Mouse (Mus musculus): Measurements from ENCODE around the gene Gm13696.
"Not testable (repeated sequence)": the region's sequence is repeated elsewhere in the genome, so short reads cannot be mapped to it uniquely, and the experiment has no call there.

The Gm13696 gene

DNA sequence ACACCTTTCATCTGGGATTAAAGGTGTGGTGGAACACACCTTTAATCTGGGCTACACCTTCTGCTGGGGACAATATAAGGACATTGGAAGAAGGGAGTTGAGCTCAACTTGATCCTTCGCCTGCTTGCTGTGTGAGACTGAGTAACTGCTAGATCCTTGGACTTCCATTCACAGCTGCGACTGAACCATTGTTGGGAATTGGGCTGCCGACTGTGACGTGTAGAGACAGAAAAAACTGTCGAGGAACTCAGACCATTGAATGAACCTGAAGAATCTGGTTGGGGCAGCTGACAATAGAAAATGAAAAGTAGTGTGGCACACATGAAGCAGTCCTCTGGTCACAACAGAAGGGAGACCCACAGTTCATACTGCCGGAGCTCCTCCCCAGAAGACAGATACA, at the start of gene Gm13696:
Gene Gm13696, plus strand, starts transcription at position 301 of the 400 bp plus-strand sequence.
- not testable (repeated sequence) for DNase-seq (ENCODE audit: low spot score in 2 of 2)

DNA sequence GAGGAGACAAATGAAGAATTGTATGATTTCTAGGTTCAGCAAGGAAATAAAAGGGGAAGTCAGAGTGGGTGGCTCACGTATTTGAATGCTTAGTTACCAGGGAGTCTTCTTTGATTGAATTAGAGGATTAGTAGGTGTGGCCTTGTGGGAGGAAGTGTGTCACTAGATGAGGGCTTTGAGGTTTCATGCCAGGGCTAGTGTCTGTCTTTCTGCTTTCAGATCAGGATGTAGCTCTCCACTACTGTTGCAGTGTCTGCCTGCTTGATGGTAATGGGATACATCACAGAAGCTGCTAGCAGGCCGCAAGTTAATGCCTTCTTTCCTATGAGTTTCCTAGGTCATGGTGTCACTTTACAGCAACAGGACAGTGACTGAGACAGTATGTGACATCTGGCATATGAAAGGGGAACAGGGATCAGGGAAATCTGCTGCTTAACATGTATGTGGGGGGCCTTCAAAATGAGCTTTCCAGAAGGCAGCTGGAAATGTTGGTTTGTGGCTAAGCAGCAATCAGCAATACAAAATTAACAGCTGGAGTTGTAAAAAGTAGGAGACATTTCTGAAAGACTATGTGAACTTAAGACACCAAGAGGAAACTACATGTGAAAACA, 43.3 kb upstream of the Gm13696 start:
- no peak for DNase-seq (ENCODE audit: low spot score in 2 of 2)

DNA sequence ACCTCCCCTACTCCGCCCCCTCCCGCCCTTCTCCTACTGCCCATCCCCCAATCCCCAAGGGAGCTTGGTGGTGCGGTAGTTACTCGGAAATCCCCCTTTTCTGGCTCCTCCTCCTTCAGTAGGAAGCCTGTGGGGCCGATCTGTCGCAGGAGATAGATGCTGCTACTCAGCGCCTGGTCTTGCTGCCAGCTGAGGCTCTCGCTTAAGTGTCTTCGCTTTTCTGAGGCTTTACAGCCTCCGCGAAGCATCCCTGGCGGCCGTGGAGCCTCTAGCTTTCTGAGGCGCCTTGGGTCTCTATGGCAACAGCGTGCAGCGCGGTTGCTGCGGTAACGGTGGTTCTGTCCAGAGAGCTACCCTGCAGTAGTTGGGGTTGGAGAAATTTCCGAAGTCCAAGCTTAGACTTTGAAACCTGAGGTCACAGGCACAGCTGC, 32.0 kb upstream of the Gm13696 start, which contains the start of gene Zswim2:
Gene Zswim2, minus strand, starts transcription at position 298 of the 431 bp plus-strand sequence.
- peak; percentile 78 to 83 for DNase-seq (ENCODE audit: low spot score in 2 of 2)

DNA sequence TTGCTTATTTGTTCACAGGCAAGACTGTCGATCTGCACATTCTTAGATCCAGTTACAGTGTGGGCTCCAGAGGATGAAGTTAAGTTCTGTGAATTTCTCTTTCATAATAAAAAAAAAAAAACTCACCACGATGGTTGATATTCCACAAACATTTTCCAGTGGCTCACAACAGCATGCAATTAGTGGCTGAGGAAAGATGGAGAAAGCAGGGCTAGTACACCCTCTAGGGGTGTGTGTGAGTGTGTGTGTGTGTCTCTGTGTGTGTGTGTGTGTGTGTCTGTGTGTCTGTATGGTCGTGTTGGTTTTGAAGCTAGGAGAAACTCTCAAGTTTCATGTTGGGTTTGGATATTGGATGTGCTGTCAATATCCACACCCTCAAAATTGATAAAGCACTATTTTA, 31.5 kb upstream of the Gm13696 start:
- DNase-seq (ENCODE audit: low spot score in 2 of 2): no peak

DNA sequence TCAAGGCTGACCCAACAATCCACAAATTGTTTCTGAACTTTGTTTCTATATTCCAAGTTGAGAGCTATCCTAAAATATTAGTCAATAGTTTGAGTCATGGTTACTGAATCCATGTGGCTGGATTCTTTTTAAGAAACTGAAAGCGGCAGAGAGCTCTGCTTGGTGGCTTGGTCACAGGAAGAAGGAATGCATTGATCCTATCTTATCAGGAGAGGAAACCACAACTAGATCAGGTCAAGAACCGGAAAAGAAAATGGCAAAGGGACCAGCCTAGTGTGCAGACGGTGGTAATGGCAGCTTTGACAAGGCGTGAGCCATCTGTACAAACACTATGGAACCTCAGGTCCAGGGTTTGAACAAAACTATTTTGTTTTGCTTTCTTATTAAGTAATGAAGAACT, 31.1 kb upstream of the Gm13696 start:
- no peak for DNase-seq (ENCODE audit: low spot score in 2 of 2)

DNA sequence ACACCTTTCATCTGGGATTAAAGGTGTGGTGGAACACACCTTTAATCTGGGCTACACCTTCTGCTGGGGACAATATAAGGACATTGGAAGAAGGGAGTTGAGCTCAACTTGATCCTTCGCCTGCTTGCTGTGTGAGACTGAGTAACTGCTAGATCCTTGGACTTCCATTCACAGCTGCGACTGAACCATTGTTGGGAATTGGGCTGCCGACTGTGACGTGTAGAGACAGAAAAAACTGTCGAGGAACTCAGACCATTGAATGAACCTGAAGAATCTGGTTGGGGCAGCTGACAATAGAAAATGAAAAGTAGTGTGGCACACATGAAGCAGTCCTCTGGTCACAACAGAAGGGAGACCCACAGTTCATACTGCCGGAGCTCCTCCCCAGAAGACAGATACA, 17.5 kb upstream of the Gm13696 start, which contains the start of gene Gm13698:
Gene Gm13698, plus strand, starts transcription at position 301 of the 400 bp plus-strand sequence.
- not testable (repeated sequence) for DNase-seq (ENCODE audit: low spot score in 2 of 2)

DNA sequence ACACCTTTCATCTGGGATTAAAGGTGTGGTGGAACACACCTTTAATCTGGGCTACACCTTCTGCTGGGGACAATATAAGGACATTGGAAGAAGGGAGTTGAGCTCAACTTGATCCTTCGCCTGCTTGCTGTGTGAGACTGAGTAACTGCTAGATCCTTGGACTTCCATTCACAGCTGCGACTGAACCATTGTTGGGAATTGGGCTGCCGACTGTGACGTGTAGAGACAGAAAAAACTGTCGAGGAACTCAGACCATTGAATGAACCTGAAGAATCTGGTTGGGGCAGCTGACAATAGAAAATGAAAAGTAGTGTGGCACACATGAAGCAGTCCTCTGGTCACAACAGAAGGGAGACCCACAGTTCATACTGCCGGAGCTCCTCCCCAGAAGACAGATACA, 11.7 kb upstream of the Gm13696 start, which contains the start of gene Gm13693:
Gene Gm13693, plus strand, starts transcription at position 301 of the 400 bp plus-strand sequence.
- not testable (repeated sequence) for DNase-seq (ENCODE audit: low spot score in 2 of 2)

DNA sequence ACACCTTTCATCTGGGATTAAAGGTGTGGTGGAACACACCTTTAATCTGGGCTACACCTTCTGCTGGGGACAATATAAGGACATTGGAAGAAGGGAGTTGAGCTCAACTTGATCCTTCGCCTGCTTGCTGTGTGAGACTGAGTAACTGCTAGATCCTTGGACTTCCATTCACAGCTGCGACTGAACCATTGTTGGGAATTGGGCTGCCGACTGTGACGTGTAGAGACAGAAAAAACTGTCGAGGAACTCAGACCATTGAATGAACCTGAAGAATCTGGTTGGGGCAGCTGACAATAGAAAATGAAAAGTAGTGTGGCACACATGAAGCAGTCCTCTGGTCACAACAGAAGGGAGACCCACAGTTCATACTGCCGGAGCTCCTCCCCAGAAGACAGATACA, 5.9 kb upstream of the Gm13696 start, which contains the start of gene Gm13695:
Gene Gm13695, plus strand, starts transcription at position 301 of the 400 bp plus-strand sequence.
- not testable (repeated sequence) for DNase-seq (ENCODE audit: low spot score in 2 of 2)

DNA sequence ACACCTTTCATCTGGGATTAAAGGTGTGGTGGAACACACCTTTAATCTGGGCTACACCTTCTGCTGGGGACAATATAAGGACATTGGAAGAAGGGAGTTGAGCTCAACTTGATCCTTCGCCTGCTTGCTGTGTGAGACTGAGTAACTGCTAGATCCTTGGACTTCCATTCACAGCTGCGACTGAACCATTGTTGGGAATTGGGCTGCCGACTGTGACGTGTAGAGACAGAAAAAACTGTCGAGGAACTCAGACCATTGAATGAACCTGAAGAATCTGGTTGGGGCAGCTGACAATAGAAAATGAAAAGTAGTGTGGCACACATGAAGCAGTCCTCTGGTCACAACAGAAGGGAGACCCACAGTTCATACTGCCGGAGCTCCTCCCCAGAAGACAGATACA, 5.7 kb downstream of the Gm13696 start, which contains the start of gene Gm13694:
Gene Gm13694, plus strand, starts transcription at position 301 of the 400 bp plus-strand sequence.
- DNase-seq (ENCODE audit: low spot score in 2 of 2): not testable (repeated sequence)

DNA sequence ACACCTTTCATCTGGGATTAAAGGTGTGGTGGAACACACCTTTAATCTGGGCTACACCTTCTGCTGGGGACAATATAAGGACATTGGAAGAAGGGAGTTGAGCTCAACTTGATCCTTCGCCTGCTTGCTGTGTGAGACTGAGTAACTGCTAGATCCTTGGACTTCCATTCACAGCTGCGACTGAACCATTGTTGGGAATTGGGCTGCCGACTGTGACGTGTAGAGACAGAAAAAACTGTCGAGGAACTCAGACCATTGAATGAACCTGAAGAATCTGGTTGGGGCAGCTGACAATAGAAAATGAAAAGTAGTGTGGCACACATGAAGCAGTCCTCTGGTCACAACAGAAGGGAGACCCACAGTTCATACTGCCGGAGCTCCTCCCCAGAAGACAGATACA, 11.5 kb downstream of the Gm13696 start, which contains the start of gene Gm13697:
Gene Gm13697, plus strand, starts transcription at position 301 of the 400 bp plus-strand sequence.
- DNase-seq (ENCODE audit: low spot score in 2 of 2): not testable (repeated sequence)

DNA sequence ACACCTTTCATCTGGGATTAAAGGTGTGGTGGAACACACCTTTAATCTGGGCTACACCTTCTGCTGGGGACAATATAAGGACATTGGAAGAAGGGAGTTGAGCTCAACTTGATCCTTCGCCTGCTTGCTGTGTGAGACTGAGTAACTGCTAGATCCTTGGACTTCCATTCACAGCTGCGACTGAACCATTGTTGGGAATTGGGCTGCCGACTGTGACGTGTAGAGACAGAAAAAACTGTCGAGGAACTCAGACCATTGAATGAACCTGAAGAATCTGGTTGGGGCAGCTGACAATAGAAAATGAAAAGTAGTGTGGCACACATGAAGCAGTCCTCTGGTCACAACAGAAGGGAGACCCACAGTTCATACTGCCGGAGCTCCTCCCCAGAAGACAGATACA, 17.3 kb downstream of the Gm13696 start, which contains the start of gene Gm13691:
Gene Gm13691, plus strand, starts transcription at position 301 of the 400 bp plus-strand sequence.
- not testable (repeated sequence) for DNase-seq (ENCODE audit: low spot score in 2 of 2)

DNA sequence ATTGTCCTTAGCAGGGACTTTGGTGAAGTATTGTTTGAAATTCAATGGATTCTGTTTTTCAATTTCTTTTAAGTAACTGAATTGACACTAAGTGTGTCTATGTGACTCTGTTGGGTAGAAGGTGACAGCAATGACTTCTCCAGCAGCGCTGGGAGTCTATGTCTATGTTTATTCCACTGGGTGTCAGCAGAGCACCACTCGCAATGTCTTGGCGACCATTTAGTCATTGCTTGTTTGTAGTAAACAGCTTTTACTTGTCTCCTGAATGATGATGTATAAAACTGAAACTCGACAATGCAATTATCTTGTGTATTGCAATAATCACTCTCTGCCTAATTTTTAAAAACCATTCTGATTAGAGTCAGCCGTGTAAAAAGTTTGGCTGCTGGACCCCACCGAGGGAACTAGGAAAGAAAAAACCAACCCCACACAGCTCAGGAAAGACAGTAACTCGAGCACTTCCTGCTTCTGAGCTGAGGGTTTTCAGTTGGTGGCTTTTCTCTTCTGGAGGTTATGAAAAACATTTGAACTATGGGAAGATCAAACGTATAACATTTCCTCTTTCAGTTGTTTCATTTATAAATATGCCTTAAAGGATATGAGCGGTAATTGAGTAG, 20.8 kb downstream of the Gm13696 start:
- not testable (repeated sequence) for DNase-seq (ENCODE audit: low spot score in 2 of 2)

DNA sequence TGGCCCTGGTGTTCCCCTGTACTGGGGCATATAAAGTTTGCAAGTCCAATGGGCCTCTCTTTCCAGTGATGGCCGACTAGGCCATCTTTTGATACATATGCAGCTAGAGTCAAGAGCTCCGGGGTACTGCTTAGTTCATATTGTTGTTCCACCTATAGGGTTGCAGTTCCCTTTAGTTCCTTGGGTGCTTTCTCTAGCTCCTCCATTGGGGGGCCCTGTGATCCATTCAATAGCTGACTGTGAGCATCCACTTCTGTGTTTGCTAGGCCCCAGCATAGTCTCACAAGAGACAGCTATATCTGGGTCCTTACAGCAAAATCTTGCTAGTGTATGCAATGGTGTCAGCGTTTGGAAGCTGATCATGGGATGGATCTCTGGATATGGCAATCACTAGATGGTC, 21.6 kb downstream of the Gm13696 start:
- DNase-seq (ENCODE audit: low spot score in 2 of 2): not testable (repeated sequence)

DNA sequence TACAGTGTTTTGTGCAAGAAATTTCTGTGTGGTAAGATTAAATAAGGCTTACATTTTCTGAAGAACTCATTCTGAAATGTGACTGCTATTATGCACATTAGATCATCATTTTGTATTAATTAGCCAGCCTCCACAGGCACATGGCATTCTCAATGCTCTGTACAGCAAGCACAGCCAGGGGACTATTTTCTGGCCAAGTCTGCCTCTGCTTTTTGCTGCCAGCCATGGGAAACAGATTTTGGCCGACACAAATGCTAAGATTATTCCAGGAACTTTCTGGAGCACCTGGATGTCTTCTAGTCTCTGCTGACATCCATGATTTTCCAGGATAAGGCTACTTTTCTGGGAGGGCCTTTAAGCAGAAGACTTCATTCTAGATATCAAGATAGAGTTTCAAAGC, 36.0 kb downstream of the Gm13696 start:
- DNase-seq (ENCODE audit: low spot score in 2 of 2): no peak

DNA sequence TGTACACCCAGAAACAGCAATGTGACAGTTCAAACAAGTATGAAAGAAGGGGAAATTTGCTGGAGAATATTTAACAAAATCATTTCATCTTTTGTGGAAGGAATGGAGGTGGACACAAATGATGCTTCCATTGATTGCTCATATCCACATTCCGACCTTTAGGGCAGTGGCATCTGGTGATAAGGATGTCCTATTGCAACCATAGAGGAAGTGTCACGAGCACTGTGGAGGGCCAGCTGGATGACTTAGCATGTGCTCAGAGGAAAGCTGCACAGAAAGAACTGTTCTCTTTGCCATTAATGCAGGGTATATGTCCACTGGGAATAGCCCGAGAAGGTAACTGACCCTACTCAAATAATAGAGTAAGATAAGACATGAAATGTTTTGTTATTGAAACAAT, 36.9 kb downstream of the Gm13696 start:
- no peak for DNase-seq (ENCODE audit: low spot score in 2 of 2)

DNA sequence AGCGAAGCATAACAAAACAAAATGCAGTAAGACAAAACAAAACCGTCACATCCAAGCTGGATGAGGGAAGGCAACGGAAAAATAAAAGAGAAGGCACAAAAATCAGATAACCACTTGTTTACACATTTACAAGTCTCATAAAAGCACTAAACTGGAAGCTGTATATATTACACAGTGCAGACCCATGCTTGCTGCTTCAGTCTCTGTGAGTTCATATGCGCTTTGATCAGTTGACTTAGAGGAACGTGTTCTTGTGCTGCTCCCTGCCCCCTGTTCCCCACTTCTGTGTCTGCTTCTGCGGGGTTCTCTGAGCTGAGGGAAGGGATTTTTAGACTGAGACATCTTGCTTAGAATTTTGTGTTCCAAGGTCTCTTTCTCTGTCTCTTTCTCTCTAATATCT, 41.6 kb downstream of the Gm13696 start:
- DNase-seq (ENCODE audit: low spot score in 2 of 2): no peak

DNA sequence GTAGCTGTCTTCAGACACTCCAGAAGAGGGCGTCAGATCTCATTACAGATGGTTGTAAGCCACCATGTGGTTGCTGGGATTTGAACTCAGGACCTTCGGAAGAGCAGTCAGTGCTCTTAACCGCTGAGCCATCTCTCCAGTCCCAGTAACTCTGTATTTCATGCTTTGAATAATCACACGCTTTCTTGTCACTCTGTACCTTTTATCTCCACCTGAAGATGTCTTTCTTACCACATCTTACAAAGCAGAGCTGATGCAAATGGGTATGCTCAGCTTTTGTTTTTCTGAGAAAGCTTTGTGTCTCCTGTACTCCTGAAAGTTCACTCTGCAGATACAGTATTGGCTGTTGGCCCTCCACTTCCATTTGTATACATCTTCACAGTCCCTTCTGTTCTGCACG, 43.4 kb downstream of the Gm13696 start:
- not testable (repeated sequence) for DNase-seq (ENCODE audit: low spot score in 2 of 2)

DNA sequence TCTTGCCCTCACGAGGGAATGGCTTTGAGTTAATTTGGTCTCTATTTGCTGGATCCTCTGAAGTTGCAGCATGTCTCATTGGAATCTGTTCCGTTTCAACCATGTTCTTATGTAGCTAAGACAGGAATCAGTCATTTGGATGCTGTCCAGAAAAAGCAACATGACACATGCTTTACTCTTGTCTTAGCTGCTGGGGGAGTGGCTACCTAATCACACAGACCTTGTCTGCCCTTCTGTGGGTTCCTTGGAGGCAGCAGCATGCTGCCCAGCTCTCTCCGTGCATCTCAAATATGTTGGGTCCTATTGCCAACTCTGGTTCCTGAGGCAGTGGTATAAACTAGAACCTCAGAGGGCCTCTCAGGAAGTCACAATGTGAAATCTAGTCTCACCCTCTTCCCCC, 45.4 kb downstream of the Gm13696 start:
- no peak for DNase-seq (ENCODE audit: low spot score in 2 of 2)

DNA sequence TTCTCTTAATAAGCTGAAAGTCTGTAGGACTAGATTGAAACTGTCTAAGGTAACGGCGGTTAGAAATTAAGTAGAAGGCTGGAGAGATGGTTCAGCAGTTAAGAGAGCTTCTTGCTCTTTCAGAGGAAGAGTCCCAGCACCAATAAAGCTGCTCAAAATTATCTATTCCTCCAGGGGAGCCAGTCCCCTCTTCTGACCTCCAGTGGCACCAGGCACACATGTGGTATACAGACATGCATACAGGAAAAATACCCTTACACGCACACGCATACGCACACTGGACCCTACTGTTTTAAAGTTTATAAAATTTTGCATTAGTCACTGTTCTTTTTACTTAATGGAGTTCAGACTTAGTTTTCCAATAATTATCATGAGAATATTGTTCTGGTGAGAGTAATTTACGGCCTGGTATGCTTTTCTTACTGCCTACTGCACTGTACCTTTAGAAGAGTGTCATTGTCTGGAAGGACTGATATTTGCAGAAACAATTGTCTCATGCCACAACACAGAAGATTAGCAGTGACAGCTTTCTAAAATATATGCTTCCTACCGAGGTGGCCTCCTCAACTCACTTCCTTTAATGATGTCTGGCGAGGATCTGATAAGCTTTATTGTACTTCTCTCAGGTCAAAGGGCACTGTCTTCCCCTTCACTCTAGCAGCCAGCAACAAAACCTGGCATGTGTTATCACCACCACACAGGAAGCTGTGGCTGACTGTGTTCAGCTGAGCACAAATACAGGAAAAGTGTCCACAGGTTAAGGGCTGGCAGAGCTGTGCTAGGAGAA, 46.8 kb downstream of the Gm13696 start:
- no peak for DNase-seq (ENCODE audit: low spot score in 2 of 2)

DNA sequence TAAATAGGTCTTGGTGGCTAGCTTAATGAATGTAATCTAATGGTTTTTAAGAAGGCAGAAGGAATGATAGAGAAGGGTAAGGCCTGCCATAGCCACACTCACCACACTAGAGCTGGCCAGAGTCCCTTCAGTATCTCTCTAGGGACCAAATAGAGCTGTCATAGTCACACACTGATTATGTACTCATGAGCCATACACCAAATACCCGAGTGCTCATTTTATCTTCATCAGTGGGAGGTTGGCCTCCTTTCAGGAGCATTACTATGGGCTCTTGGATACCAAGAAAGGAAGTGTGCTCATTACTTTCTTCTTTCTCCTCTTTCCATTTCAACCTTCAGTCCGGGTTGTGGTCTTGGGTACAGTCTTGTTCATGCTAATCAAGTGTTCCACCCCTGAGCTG, 49.0 kb downstream of the Gm13696 start:
- DNase-seq (ENCODE audit: low spot score in 2 of 2): no peak

DNA sequence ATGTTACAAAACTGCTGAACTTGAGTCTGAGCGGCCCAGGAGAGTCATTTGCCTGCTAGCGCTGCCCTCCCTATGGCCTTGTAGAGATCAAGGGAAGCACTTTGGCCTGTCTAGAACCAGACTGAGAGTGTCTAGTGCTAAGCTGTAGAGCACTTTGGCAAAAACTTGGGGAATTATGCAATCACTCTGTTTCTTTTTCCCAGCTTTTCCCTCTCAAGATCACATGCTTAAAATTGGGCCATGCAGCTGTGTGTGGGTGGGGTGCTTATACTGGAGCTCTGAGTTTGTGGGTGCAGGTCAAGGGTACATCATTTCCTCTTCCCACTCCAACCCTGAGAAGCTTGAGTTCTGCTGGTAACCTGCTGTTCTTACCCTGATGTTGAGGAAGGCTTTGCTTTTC, 50.0 kb downstream of the Gm13696 start:
- no peak for DNase-seq (ENCODE audit: low spot score in 2 of 2)

DNA sequence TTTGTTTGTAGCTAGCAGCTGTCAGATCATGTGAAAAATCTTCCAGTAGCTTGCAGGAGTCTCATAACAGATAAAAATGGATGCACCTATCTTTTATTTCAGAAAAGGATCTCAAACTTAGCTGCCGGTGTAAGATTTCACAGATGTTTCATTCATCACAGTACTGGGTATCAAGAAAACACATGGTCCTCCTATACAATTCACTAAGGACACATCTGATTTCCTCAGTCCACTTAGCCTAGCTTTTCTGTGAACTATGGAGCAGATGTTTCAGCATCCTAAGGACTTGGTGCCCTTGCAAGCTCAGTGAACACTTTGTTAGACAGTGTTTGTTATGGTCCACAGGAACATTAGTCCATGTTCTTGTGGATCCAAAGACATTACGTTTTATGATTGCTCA, 50.4 kb downstream of the Gm13696 start:
- DNase-seq (ENCODE audit: low spot score in 2 of 2): no peak
